Mouse (Mus musculus) heart, embryonic 12.5 days (tissue): ENCODE data around the gene Ralb. TPM values are rescaled to one million over a fixed set of nuclear protein-coding genes. Genes with fewer than 3 reads are reported as not detected.

Experiments used
- ATAC-seq: fragments of 200-750 bp; cut with Nextera tagmentation; 2 replicates; pipeline ENCODE4 v1.8.0; 2017; ENCODE audit warnings: moderate TSS enrichment, moderate library complexity; ENCODE audit not compliant: insufficient number of reproducible peaks, low FRiP score
- H3K27ac ChIP-seq: fragments of 300-500 bp; sonication (generic); 2 replicates; pipeline ENCODE4 v1.5.1; 2016; ENCODE audit warnings: mild to moderate bottlenecking, moderate library complexity; ENCODE audit not compliant: poor library complexity, severe bottlenecking
- H3K27me3 ChIP-seq: fragments of 300-500 bp; sonication (generic); replicated peaks from 2 replicates; pipeline ENCODE4 v1.6.1; 2016; ENCODE audit warnings: mild to moderate bottlenecking, moderate library complexity
- H3K36me3 ChIP-seq: fragments of 300-500 bp; sonication (generic); 2 replicates; pipeline ENCODE4 v1.6.1; 2016; ENCODE audit warnings: mild to moderate bottlenecking, moderate library complexity
- H3K4me1 ChIP-seq: fragments of 300-500 bp; sonication (generic); replicated peaks from 2 replicates; pipeline ENCODE4 v1.6.1; 2016; ENCODE audit warnings: mild to moderate bottlenecking
- H3K4me2 ChIP-seq: fragments of 300-500 bp; sonication (generic); 2 replicates; pipeline ENCODE4 v1.6.1; 2016; ENCODE audit warnings: mild to moderate bottlenecking, moderate library complexity
- H3K4me3 ChIP-seq: fragments of 300-500 bp; sonication (generic); 2 replicates; pipeline ENCODE4 v1.5.1; 2016; ENCODE audit warnings: mild to moderate bottlenecking
- H3K9ac ChIP-seq: fragments of 300-500 bp; sonication (generic); 2 replicates; pipeline ENCODE4 v1.6.1; 2016; ENCODE audit warnings: mild to moderate bottlenecking, moderate library complexity
- H3K9me3 ChIP-seq: fragments of 300-500 bp; sonication (generic); replicated peaks from 2 replicates; pipeline ENCODE4 v1.6.1; 2016; ENCODE audit warnings: mild to moderate bottlenecking, moderate library complexity
- WGBS: fragments of 180-500 bp; shearing (Covaris S2); methylation state at CpG from one replicate; pipeline ENCODE4 v1.1.7; 2016; 5-methylcytosine and 5-hydroxymethylcytosine counted together
- polyA plus RNA-seq: library from polyadenylated mRNA; unstranded; fragments of >200 nt; fragmentation: Nextera tagmentation; extraction: Ambion mirVana; gene quantifications from 2 replicates; pipeline ENCODE4 v1.2.1, GENCODE M21; 2016

Gene Ralb
- polyA plus RNA-seq, 1 experiment from 2014 or later: 184 TPM

GRCm38 (mm10) chr1:119476905-119477353 is 27.7 kb downstream of the Ralb start:
- no peak for ATAC-seq
- H3K27ac ChIP-seq: no peak overlapping the region
- H3K4me2 ChIP-seq: no peak overlapping the region
- WGBS: 67% methylated on average over 7 of the region's 7 CpGs
- no peaks in the 10 kb centered on the region for H3K27me3 ChIP-seq
- H3K4me3 ChIP-seq: no peak overlapping the region
- peaks cover 27% of the 10 kb centered on the region for H3K4me1 ChIP-seq
- peaks cover 66% of the 10 kb centered on the region for H3K36me3 ChIP-seq
- H3K9ac ChIP-seq: no peak overlapping the region
- H3K9me3 ChIP-seq: no peaks in the 10 kb centered on the region; the same call in 1 of the 2 replicates

GRCm38 (mm10) chr1:119474671-119475070 is 29.9 kb downstream of the Ralb start:
- H3K4me2 ChIP-seq: no peak overlapping the region
- no peak overlapping the region for H3K27ac ChIP-seq
- peaks cover 31% of the 10 kb centered on the region for H3K4me1 ChIP-seq
- no peak overlapping the region for H3K9ac ChIP-seq
- no peaks in the 10 kb centered on the region for H3K9me3 ChIP-seq
- no peak overlapping the region for H3K4me3 ChIP-seq
- ATAC-seq: no peak
- no peaks in the 10 kb centered on the region for H3K27me3 ChIP-seq
- 86% methylated on average over 7 of the region's 7 CpGs for WGBS
- peaks cover 70% of the 10 kb centered on the region for H3K36me3 ChIP-seq

DNA sequence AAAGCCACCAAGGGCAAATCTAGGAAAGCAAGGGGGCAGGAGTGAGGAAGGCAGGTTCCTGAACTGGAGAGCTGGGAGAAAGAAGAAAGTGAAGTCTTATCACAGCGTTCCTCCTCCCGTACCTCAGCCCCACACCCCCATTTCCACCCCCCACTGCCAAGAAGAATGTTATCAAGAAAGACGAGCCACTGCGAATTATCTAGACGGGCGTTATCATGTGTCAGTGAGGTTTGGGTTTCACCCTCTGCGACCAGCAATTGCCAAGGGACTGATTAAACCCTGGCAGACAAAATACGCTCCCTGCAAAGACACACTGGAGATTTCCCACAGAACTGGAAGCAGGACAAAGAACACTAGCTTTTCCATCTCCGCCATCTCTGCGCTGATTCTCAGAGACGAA is 31.9 kb downstream of the Ralb start:
- 13% methylated on average over 11 of the region's 11 CpGs for WGBS
- Histone ChIP-seq H3K4me3 (no peak overlapping the region), H3K27ac (peak overlapping the region; percentile 56), H3K9ac (no peak overlapping the region), H3K36me3 (peaks cover 83% of the 10 kb centered on the region), H3K4me2 (0 out of 2 replicates have a peak overlapping the region, but pooled peaks have one; percentile 16), H3K9me3 (no peaks in the 10 kb centered on the region), H3K4me1 (peaks cover 27% of the 10 kb centered on the region), H3K27me3 (no peaks in the 10 kb centered on the region)
- peak; percentile 33 for ATAC-seq

DNA sequence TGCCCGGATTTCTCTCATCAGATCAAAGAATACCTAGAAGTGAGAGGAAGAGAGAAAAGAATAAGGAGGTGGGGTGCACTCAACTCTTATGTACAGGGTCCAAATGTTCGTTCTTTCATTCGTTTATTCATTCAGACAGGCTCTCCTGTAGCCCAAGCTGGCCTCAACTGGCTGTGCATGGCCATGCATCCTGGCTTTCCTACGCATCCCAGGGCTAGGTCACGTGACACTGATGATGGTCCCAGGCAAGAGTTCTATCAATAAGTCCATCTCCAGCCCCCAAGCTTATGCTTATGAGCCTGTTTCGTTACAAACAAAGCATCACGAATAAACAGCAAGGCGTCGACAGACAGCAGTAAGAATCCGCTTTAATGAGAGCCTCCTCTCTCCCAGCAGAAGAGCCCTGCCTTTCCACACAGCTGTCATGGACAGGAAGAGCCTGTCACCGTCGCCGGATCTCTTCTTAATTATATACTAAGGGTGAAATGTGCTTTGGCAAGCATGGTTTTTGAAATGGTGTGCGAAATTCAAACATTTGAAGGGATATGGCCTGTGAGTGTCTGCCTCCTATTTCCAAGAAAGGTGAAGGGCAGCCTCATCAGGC is 32.7 kb downstream of the Ralb start:
- Histone ChIP-seq H3K4me1 (peaks cover 29% of the 10 kb centered on the region), H3K27ac (no peak overlapping the region), H3K36me3 (peaks cover 78% of the 10 kb centered on the region), H3K27me3 (no peaks in the 10 kb centered on the region), H3K9ac (no peak overlapping the region), H3K4me2 (no peak overlapping the region), H3K9me3 (no peaks in the 10 kb centered on the region), H3K4me3 (no peak overlapping the region)
- ATAC-seq: no peak
- 49% methylated on average over 14 of the region's 14 CpGs for WGBS

DNA sequence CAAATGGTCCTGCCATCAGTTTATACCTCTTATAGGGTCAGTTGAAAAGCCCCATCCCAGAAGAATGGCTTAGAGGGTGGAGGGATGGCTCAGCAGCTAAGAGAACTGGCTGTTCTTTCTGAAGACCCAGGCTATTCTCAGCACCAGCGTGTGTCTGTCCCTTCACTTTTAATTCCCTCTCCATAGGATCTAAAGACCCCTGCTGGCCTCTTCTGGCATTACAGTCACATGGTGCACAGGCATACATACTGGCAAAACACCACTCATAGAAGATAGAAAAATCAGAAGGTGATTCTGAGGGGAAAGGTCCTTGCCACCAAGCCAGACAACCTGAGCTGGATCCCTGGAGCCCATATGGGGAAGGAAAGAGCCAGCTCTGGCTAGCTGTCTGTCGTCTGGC is 41.2 kb downstream of the Ralb start:
- no peak for ATAC-seq
- 47% methylated on average over 2 of the region's 2 CpGs for WGBS
- Histone ChIP-seq H3K27me3 (no peaks in the 10 kb centered on the region), H3K9ac (no peak overlapping the region), H3K4me2 (no peak overlapping the region), H3K4me3 (no peak overlapping the region), H3K9me3 (no peaks in the 10 kb centered on the region), H3K27ac (no peak overlapping the region), H3K36me3 (peaks cover 7% of the 10 kb centered on the region; the same call in 1 of the 2 replicates), H3K4me1 (peaks cover 12% of the 10 kb centered on the region)

DNA sequence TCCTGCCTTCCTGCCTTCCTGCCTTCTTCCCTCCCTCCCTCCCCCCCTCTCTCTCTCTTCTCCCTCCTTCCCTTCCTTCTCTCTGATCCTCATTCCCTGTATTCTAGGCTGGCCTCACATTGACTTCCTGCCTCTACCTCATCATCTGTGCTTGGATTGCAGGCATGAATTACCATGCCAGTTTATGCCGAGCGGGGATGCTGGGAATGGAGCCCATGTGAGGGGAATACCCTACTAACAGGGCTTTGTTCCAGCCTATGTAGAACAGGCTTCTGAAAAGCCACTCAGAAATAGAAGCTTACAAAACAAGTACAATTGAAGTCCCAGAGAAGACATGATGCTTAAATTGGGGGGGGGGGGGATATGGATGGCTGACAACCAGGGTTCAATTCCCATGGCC is 44.5 kb downstream of the Ralb start:
- no peak overlapping the region for H3K9ac ChIP-seq
- H3K4me2 ChIP-seq: no peak overlapping the region
- no peak for ATAC-seq
- WGBS: 91% methylated on average over 2 of the region's 2 CpGs
- peaks cover 13% of the 10 kb centered on the region for H3K4me1 ChIP-seq
- no peak overlapping the region for H3K4me3 ChIP-seq
- H3K27me3 ChIP-seq: peaks cover 6% of the 10 kb centered on the region
- H3K36me3 ChIP-seq: no peaks in the 10 kb centered on the region
- H3K27ac ChIP-seq: no peak overlapping the region
- no peaks in the 10 kb centered on the region for H3K9me3 ChIP-seq

GRCm38 (mm10) chr1:119457993-119458605 is 46.5 kb downstream of the Ralb start:
- ATAC-seq: no peak
- Histone ChIP-seq H3K9ac (no peak overlapping the region), H3K36me3 (no peaks in the 10 kb centered on the region), H3K4me1 (peaks cover 13% of the 10 kb centered on the region), H3K27ac (no peak overlapping the region), H3K9me3 (no peaks in the 10 kb centered on the region), H3K4me3 (no peak overlapping the region), H3K27me3 (peaks cover 6% of the 10 kb centered on the region), H3K4me2 (peak overlapping the region; percentile 45)
- 14% methylated on average over 10 of the region's 10 CpGs for WGBS

GRCm38 (mm10) chr1:119457528-119457855 is 47.1 kb downstream of the Ralb start:
- Histone ChIP-seq H3K4me2 (peak overlapping the region; percentile 45), H3K27ac (no peak overlapping the region), H3K27me3 (peaks cover 6% of the 10 kb centered on the region), H3K9ac (0 out of 2 replicates have a peak overlapping the region, but pooled peaks have one; percentile 27), H3K36me3 (no peaks in the 10 kb centered on the region), H3K9me3 (no peaks in the 10 kb centered on the region), H3K4me3 (0 out of 2 replicates have a peak overlapping the region, but pooled peaks have one; percentile 0), H3K4me1 (peaks cover 11% of the 10 kb centered on the region)
- 31% methylated on average over 5 of the region's 5 CpGs for WGBS
- ATAC-seq: no peak

GRCm38 (mm10) chr1:119456671-119457527 is 47.7 kb downstream of the Ralb start:
- ATAC-seq: no peak
- WGBS: 31% methylated on average over 19 of the region's 19 CpGs
- H3K9ac ChIP-seq: 0 out of 2 replicates have a peak overlapping the region, but pooled peaks have one; percentile 6
- 0 out of 2 replicates have a peak overlapping the region, but pooled peaks have one; percentile 0 for H3K4me3 ChIP-seq
- peaks cover 6% of the 10 kb centered on the region for H3K27me3 ChIP-seq
- H3K36me3 ChIP-seq: no peaks in the 10 kb centered on the region
- no peaks in the 10 kb centered on the region for H3K9me3 ChIP-seq
- H3K4me1 ChIP-seq: peaks cover 6% of the 10 kb centered on the region
- no peak overlapping the region for H3K27ac ChIP-seq
- peak overlapping the region; percentile 45 for H3K4me2 ChIP-seq

DNA sequence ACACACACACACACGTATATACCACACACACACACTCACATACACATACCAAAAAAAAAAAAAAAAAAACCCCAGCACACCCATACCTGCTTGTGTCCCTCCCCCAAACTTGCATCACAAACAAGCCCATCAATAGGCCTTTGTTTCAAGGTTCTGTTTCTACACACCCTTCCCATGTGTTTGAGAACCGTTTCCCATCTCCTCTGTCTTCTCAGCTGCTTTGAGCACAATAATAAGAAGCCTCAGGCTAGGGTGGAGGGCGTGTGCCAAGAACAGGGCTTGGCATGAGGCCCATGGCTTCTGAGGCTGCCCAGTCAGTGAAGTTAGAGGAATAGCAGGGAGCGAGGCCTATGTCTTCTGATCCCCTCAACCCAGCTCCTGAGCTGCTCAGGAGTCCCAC is 50.9 kb downstream of the Ralb start:
- Histone ChIP-seq H3K27ac (no peak overlapping the region), H3K4me3 (no peak overlapping the region), H3K9me3 (no peaks in the 10 kb centered on the region), H3K27me3 (peaks cover 14% of the 10 kb centered on the region), H3K4me1 (peaks cover 6% of the 10 kb centered on the region), H3K36me3 (no peaks in the 10 kb centered on the region), H3K9ac (no peak overlapping the region), H3K4me2 (no peak overlapping the region)
- 61% methylated on average over 4 of the region's 4 CpGs for WGBS
- ATAC-seq: no peak

- no peaks in the 10 kb centered on the region for H3K36me3 ChIP-seq
- H3K4me1 ChIP-seq: peaks cover 7% of the 10 kb centered on the region
- H3K4me3 ChIP-seq: no peak overlapping the region
- H3K27ac ChIP-seq: no peak overlapping the region
- H3K27me3 ChIP-seq: peaks cover 19% of the 10 kb centered on the region
- H3K9ac ChIP-seq: no peak overlapping the region
- 64% methylated on average over 10 of the region's 10 CpGs for WGBS
- H3K4me2 ChIP-seq: no peak overlapping the region
- no peaks in the 10 kb centered on the region for H3K9me3 ChIP-seq
- ATAC-seq: no peak
These were observed 53.2 kb downstream of the Ralb start for GRCm38 (mm10) chr1:119451417-119451816.
